Mouse (Mus musculus) myocyte (in vitro differentiated cells): ENCODE measurements around the gene Cngb1.
A peak's percentile ranks its signal among the peaks of the same experiment; 100 is the strongest.

Experiments used
- POLR2A ChIP-seq: IDR thresholded peaks from one replicate; pipeline ENCODE4 v1.6.1; 2011; ENCODE audit warnings: low read depth, mild to moderate bottlenecking, control low read depth, moderate library complexity; ENCODE audit not compliant: insufficient read length
- TCF12 ChIP-seq: IDR thresholded peaks from one replicate; pipeline ENCODE4 v1.6.1; 2011; ENCODE audit warnings: mild to moderate bottlenecking, control low read depth; ENCODE audit not compliant: poor library complexity, insufficient read depth, severe bottlenecking

- TF ChIP-seq POLR2A (peak; percentile 64), TCF12 (no peak)
These were observed 45.9 kb upstream of the Cngb1 start, which contains the start of gene Mmp15 for GRCm38 (mm10) chr8:95352151-95352870.
